Mouse (Mus musculus): ENCODE results near the gene Gja5.

Gja5 gene

DNA sequence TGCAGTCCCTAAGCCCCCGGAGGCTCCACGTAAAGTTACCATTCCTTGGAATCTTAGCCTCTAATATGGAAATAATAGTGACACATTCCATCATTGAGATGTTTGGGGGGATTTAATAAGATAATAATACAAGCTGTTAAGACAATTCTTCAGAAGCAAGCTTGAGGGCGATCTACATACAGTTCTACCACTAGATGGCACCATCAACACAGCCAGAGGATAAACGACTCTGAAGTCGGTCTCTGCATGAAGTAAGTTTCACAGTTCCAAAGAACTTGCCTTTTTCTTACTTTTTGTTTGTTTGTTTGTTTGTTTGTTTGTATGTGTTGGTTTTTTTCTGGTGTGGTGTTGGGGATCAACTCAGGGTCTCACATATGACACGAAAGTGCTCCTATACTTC, 31.7 kb downstream of the Gja5 start:
- peak; percentile 79 for DNase-seq (ENCODE audit: low read depth, low spot score)

- DNase-seq (ENCODE audit: low read depth, low spot score), result peak; percentile 60
Measured at GRCm38 (mm10) chr3:96937606-96938005, 33.1 kb downstream of the Gja5 start.

GRCm38 (mm10) chr3:96938738-96939137, 34.2 kb downstream of the Gja5 start:
- peak; percentile 91 for DNase-seq (ENCODE audit: low read depth, low spot score)

DNA sequence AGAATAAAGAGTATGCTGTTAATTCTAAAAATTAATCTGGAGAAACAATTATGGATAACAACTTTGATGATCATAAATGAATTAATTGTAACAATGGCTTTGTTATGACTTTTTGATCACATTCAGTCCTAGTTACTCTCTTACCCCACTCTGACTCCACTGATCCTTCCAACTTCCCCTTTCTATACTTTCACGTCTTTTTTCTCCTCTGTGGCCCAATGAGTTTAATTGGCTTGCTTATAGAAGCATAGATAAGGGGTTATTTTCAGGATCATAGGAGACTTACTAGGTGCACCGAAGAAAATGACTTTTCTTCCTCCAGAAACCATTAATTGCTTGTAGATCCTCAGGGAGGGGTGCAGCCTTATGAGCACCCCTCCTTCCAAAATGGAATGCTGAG, 38.2 kb downstream of the Gja5 start:
- DNase-seq (ENCODE audit: low read depth, low spot score), result no peak

GRCm38 (mm10) chr3:96953489-96954233, 49.2 kb downstream of the Gja5 start:
- no peak for DNase-seq (ENCODE audit: low read depth, low spot score)

GRCm38 (mm10) chr3:96960597-96960996, 56.1 kb downstream of the Gja5 start:
- DNase-seq (ENCODE audit: low read depth, low spot score), result no peak

DNA sequence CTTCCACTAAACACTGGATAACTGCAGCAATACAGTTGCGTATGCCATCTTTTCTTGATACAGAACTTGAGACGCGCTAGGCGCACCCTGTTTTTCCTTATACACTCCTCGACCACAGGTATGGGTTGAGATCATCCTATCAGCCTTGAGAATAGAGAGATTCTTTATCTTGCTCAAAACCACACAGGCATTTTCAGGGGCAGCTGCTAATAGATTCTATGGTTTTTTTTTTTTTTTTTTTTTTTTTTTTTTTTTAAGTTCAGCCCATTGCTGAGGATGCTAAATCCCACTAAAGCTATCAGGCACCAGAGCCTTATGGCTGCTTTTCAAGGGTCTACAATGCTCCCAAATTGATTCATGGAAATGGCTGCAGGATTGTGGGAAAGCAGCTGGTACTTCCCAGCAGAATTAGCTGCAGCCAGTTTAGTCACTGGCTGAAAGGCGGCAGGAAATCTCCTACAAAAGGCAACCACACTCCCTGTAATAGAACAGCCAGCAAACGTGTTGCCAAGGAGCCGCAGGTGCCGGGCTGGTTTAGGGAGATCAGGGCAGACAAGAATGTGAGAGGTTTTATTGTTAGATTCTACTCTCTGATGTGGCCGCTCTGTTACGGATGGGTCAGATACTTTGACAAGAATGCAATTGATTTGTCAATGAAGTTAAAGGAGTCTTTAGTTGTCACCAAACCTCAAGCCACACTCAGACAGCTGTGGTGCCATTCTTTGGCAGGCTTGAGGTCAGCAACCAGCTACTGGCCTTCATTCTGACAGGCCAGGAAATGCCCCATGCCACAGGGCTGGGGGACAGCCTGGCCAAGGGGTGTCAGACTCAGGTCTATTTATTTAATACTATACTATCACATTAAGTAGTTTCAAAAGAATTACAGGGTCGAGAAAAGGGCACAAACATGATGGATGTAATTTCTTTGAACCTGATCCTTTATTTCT, 58.9 kb downstream of the Gja5 start:
- DNase-seq (ENCODE audit: low read depth, low spot score), result peak; percentile 39

DNA sequence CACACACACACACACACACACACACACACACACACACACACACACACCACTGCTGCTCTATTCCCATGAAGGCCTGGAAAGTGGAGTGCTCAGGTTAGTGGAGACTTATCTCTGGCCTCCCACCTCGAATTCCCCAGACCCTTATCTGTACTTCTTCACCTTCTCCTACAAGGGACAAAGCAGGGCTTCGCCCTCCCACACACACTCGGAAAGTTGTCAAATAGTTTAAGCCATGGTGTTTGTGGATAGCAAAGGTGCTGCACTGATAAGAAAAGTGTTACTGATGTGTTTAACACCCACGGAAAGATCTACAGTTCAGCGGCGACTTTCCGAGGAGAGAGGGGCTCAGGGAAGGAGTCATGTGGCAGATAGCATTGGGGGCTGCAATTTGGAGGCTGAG, 66.5 kb downstream of the Gja5 start:
- no peak for DNase-seq (ENCODE audit: low read depth, low spot score)

GRCm38 (mm10) chr3:96974467-96974866, 70.0 kb downstream of the Gja5 start:
- no peak for DNase-seq (ENCODE audit: low read depth, low spot score)

- no peak for DNase-seq (ENCODE audit: low read depth, low spot score)
Measured at GRCm38 (mm10) chr3:96975628-96976027, 71.1 kb downstream of the Gja5 start.

- no peak for DNase-seq (ENCODE audit: low read depth, low spot score)
Measured at GRCm38 (mm10) chr3:96977507-96977906, 73.0 kb downstream of the Gja5 start.

GRCm38 (mm10) chr3:96978469-96978868, 74.0 kb downstream of the Gja5 start:
- DNase-seq (ENCODE audit: low read depth, low spot score), result no peak

- peak; percentile 12 for DNase-seq (ENCODE audit: low read depth, low spot score)
Measured at GRCm38 (mm10) chr3:96979020-96979419, 74.5 kb downstream of the Gja5 start.

DNA sequence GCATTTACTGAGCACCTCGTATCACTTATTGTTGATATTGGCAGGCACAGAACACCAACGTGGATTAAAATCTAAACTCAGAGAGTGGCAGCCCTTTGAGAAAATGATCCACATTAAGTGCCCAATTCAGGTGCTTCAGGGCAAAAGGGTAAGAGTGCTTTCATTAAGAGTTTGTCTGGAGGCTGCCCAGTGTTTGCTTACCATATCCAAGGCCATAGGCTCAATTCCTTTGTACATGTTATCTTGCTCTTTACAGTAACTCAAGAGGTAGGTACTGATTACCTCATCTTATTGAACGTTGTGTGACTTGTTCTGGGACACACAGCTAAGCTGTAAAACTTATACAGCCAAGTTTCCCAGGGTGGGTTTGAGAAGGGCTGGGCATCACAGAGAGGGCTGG, 77.3 kb downstream of the Gja5 start:
- DNase-seq (ENCODE audit: low read depth, low spot score), result no peak

- no peak for DNase-seq (ENCODE audit: low read depth, low spot score)
Measured at GRCm38 (mm10) chr3:96982666-96983065, 78.2 kb downstream of the Gja5 start.

GRCm38 (mm10) chr3:96992526-96992925, 88.0 kb downstream of the Gja5 start:
- peak; percentile 56 for DNase-seq (ENCODE audit: low read depth, low spot score)

DNA sequence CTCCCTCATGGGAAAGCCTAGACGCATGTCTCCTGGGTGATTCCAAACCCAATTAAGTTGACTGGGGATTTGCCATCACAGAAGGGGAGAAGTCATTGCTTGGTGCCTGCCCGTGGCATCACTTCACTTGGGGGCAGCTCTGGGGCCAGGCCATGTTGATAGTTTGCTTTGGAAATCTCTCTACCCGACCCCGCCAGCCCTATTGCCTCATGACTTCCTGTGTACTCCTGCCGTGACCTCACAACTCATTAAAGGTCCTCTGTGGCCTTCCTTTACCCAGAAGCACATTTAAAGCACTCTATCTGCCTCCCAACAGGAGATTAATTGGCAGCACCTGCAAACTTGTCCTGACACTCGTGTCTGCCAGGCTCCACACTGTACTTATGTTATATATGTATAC, 93.3 kb downstream of the Gja5 start:
- DNase-seq (ENCODE audit: low read depth, low spot score), result no peak

- no peak for DNase-seq (ENCODE audit: low read depth, low spot score)
Measured at GRCm38 (mm10) chr3:97003111-97003510, 98.6 kb downstream of the Gja5 start.

DNA sequence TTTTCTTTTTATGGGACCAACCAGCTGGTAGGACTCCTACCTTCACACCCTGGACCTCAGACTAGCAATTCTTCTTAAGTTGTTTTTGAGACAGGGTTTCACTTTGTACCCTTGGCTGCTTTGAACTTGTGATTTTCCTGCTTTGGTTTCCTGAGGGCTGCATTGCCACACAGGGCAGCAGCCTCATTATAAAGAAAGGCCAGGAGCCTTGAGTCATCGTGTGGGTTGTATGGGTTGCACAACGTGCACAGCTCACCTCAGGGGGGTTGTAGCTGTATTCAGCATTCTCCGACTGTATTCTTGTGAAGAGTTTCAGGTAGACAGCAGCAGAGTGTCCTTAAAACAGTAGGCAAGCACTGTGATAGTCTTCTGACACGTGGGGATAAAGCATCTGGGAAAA, 100.0 kb downstream of the Gja5 start:
- DNase-seq (ENCODE audit: low read depth, low spot score), result no peak

DNA sequence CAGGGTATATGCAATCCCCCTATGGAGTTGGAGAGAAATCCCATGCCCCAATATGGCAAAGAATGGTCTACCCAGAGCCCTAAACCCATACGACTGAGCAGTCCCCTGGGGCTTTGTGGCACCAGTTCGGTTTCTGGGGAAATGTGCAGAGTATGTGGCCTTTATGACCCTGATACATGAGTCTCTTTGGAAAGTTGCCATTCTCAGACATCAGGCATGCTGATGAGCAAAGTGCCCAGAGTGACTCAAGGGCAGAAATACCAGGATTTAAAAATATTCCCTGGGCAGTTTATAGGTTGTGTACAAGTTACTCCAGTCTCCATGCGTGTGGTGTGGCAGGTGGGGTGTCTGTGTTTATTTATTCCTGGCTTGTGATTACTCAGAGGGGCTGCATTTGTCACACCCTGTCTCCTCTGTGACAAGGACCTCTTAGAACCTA, 102.5 kb downstream of the Gja5 start:
- DNase-seq (ENCODE audit: low read depth, low spot score), result no peak

- no peak for DNase-seq (ENCODE audit: low read depth, low spot score)
Measured at GRCm38 (mm10) chr3:97025226-97025625, 120.7 kb downstream of the Gja5 start.

- peak; percentile 35 for DNase-seq (ENCODE audit: low read depth, low spot score)
Measured at GRCm38 (mm10) chr3:97032053-97032496, 127.6 kb downstream of the Gja5 start.

- DNase-seq (ENCODE audit: low read depth, low spot score), result no peak
Measured at GRCm38 (mm10) chr3:97035558-97035957, 131.1 kb downstream of the Gja5 start.
